Mouse (Mus musculus): ENCODE data around the gene Rims3.
A peak's percentile ranks its signal among the peaks of the same experiment; 100 is the strongest.

Rims3 gene

GRCm38 (mm10) chr4:120892516-120892915 is 37.9 kb downstream of the Rims3 start:
- DNase-seq (ENCODE audit: low spot score in 2 of 2), result no peak

GRCm38 (mm10) chr4:120893656-120894401 is 39.2 kb downstream of the Rims3 start:
- no peak for DNase-seq (ENCODE audit: low spot score in 2 of 2)

GRCm38 (mm10) chr4:120894584-120894983 is 40.0 kb downstream of the Rims3 start:
- no peak for DNase-seq (ENCODE audit: low spot score in 2 of 2)

- no peak for DNase-seq (ENCODE audit: low spot score in 2 of 2)
Measured at GRCm38 (mm10) chr4:120895226-120895625, 40.6 kb downstream of the Rims3 start.

- DNase-seq (ENCODE audit: low spot score in 2 of 2), result no peak
Measured at GRCm38 (mm10) chr4:120895810-120896584, 41.4 kb downstream of the Rims3 start.

GRCm38 (mm10) chr4:120904533-120904932 is 49.9 kb downstream of the Rims3 start:
- no peak for DNase-seq (ENCODE audit: low spot score in 2 of 2)

- no peak for DNase-seq (ENCODE audit: low spot score in 2 of 2)
Measured at GRCm38 (mm10) chr4:120905644-120906043, 51.0 kb downstream of the Rims3 start.

- peak in 1 of 2 experiments; percentile 64 for DNase-seq (ENCODE audit: low spot score in 2 of 2)
Measured at GRCm38 (mm10) chr4:120909558-120910150, 55.0 kb downstream of the Rims3 start.

- no peak for DNase-seq (ENCODE audit: low spot score in 2 of 2)
Measured at GRCm38 (mm10) chr4:120911086-120911485, 56.5 kb downstream of the Rims3 start.

GRCm38 (mm10) chr4:120912866-120913265 is 58.2 kb downstream of the Rims3 start:
- no peak for DNase-seq (ENCODE audit: low spot score in 2 of 2)

- DNase-seq (ENCODE audit: low spot score in 2 of 2), result no peak
Measured at GRCm38 (mm10) chr4:120913443-120913842, 58.8 kb downstream of the Rims3 start.

GRCm38 (mm10) chr4:120913861-120914260 is 59.2 kb downstream of the Rims3 start:
- DNase-seq (ENCODE audit: low spot score in 2 of 2), result no peak

- no peak for DNase-seq (ENCODE audit: low spot score in 2 of 2)
Measured at GRCm38 (mm10) chr4:120914501-120914900, 59.9 kb downstream of the Rims3 start.

GRCm38 (mm10) chr4:120921461-120921860 is 66.8 kb downstream of the Rims3 start:
- no peak for DNase-seq (ENCODE audit: low spot score in 2 of 2)

- DNase-seq (ENCODE audit: low spot score in 2 of 2), result peak; percentile 81 to 92
Measured at GRCm38 (mm10) chr4:120924554-120925299, 70.1 kb downstream of the Rims3 start, which contains the start of gene Exo5. Gene Exo5 (minus strand): TSS chr4:120925017.

- DNase-seq (ENCODE audit: low spot score in 2 of 2), result peak in 1 of 2 experiments; percentile 5
Measured at GRCm38 (mm10) chr4:120925386-120925785, 70.8 kb downstream of the Rims3 start.

- DNase-seq (ENCODE audit: low spot score in 2 of 2), result peak in 1 of 2 experiments; percentile 33
Measured at GRCm38 (mm10) chr4:120928686-120929085, 74.1 kb downstream of the Rims3 start.

- DNase-seq (ENCODE audit: low spot score in 2 of 2), result no peak
Measured at GRCm38 (mm10) chr4:120930736-120931135, 76.1 kb downstream of the Rims3 start.

- DNase-seq (ENCODE audit: low spot score in 2 of 2), result no peak
Measured at GRCm38 (mm10) chr4:120935006-120935405, 80.4 kb downstream of the Rims3 start.
